Mouse (Mus musculus) adrenal gland (tissue): ENCODE measurements around the gene Actn4.

Experiments used
- intact Hi-C: fragments of 180-260 bp; cut with DNase I; formaldehyde crosslinking; loops from one replicate; pipeline ENCODE4 v1.15.1; 2025

Actn4 gene

GRCm38 (mm10) chr7:28971770-28972269, 9.7 kb upstream of the Actn4 start:
- intact Hi-C loops, result loop anchor here (5.0 kb wide), 2 partner anchors 65 to 185 kb away; partner anchors contain the start of gene Rinl

GRCm38 (mm10) chr7:28971029-28971428, 8.9 kb upstream of the Actn4 start:
- intact Hi-C loops, result loop anchor here (5.0 kb wide), 2 partner anchors 66 to 184 kb away; partner anchors contain the start of gene Rinl

- intact Hi-C loops, result loop anchor here (5.0 kb wide), 3 partner anchors 67 to 793 kb away; partner anchors contain the start of genes Dyrk1b and Rinl
These were observed 7.7 kb upstream of the Actn4 start for GRCm38 (mm10) chr7:28969672-28970394.

- intact Hi-C loops, result loop anchor here (5.0 kb wide), 1 partner anchor 792 kb away; the partner anchor contains the start of gene Dyrk1b
These were observed 7.1 kb upstream of the Actn4 start for GRCm38 (mm10) chr7:28969271-28969670.

- intact Hi-C loops, result loop anchor here (5.0 kb wide), 1 partner anchor 791 kb away; the partner anchor contains the start of gene Dyrk1b
These were observed 6.0 kb upstream of the Actn4 start for GRCm38 (mm10) chr7:28968120-28968519.

GRCm38 (mm10) chr7:28966751-28967505, 4.8 kb upstream of the Actn4 start:
- intact Hi-C loops, result loop anchor here (5.0 kb wide), 1 partner anchor 790 kb away; the partner anchor contains the start of gene Dyrk1b

- intact Hi-C loops, result loop anchor here (5.0 kb wide), 1 partner anchor 789 kb away; the partner anchor contains the start of gene Dyrk1b
These were observed 4.0 kb upstream of the Actn4 start for GRCm38 (mm10) chr7:28966181-28966580.

- intact Hi-C loops, result loop anchor here (5.0 kb wide), 1 partner anchor 788 kb away; the partner anchor contains the start of gene Dyrk1b
These were observed 3.3 kb upstream of the Actn4 start for GRCm38 (mm10) chr7:28965346-28965840.

GRCm38 (mm10) chr7:28963399-28963923, 1.3 kb upstream of the Actn4 start:
- intact Hi-C loops, result no loop called here

- intact Hi-C loops, result no loop called here
These were observed 585 bp downstream of the Actn4 start for GRCm38 (mm10) chr7:28961584-28961926.

- intact Hi-C loops, result no loop called here
These were observed 1.6 kb downstream of the Actn4 start for GRCm38 (mm10) chr7:28960354-28961046.

GRCm38 (mm10) chr7:28959505-28960045, 2.6 kb downstream of the Actn4 start:
- intact Hi-C loops, result loop anchor here (5.0 kb wide), 1 partner anchor 37 kb away; no protein-coding TSS in a partner anchor

GRCm38 (mm10) chr7:28958770-28959169, 3.4 kb downstream of the Actn4 start:
- intact Hi-C loops, result loop anchor here (5.0 kb wide), 1 partner anchor 36 kb away; no protein-coding TSS in a partner anchor

- intact Hi-C loops, result loop anchor here (5.0 kb wide), 1 partner anchor 36 kb away; no protein-coding TSS in a partner anchor
These were observed 4.0 kb downstream of the Actn4 start for GRCm38 (mm10) chr7:28957997-28958725.

- intact Hi-C loops, result loop anchor here (5.0 kb wide), 1 partner anchor 35 kb away; no protein-coding TSS in a partner anchor
These were observed 4.9 kb downstream of the Actn4 start for GRCm38 (mm10) chr7:28957286-28957685.

- intact Hi-C loops, result loop anchor here (5.0 kb wide), 1 partner anchor 34 kb away; no protein-coding TSS in a partner anchor
These were observed 5.9 kb downstream of the Actn4 start for GRCm38 (mm10) chr7:28956270-28956669.

- intact Hi-C loops, result loop anchor here (5.0 kb wide), 1 partner anchor 33 kb away; no protein-coding TSS in a partner anchor
These were observed 6.7 kb downstream of the Actn4 start for GRCm38 (mm10) chr7:28955295-28955897.

- intact Hi-C loops, result loop anchor here (5.0 kb wide), 1 partner anchor 32 kb away; no protein-coding TSS in a partner anchor
These were observed 7.4 kb downstream of the Actn4 start for GRCm38 (mm10) chr7:28954773-28955172.
